Mouse (Mus musculus): ENCODE results near the gene Nlrp6. TPM values are rescaled to one million over a fixed set of nuclear protein-coding genes. Genes with fewer than 3 reads are reported as not detected.

Nlrp6 gene
- polyA plus RNA-seq, 1 experiment from 2014 or later = 0.07 TPM

GRCm38 (mm10) chr7:140899121-140899520 lies 21.6 kb upstream of the Nlrp6 start:
- no peak for ATAC-seq
- no peak overlapping the region for H3K27ac ChIP-seq (ENCODE audit: low read length)
- no peaks in the 10 kb centered on the region for H3K4me1 ChIP-seq (ENCODE audit: insufficient read depth, low read depth, low read length)
- H3K4me2 ChIP-seq (replicated peaks; ENCODE audit: low read depth, low read length) = no peak overlapping the region
- H3K9ac ChIP-seq (replicated peaks; ENCODE audit: low read depth) = no peak overlapping the region
- peaks cover 25% of the 10 kb centered on the region for H3K36me3 ChIP-seq (ENCODE audit: insufficient read depth, low read length)
- DNase-seq (ENCODE audit: low spot score) = no peak
- no peak overlapping the region for H3K4me3 ChIP-seq (ENCODE audit: low read depth, low read length)
- no peak for TF ChIP-seq EP300 (IDR thresholded peaks at IDR 0.05)
- no peak for TF ChIP-seq CTCF (IDR thresholded peaks at IDR 0.05)
- WGBS = 80% methylated on average over 3 of the region's 3 CpGs
- no peaks in the 10 kb centered on the region for H3K9me3 ChIP-seq (ENCODE audit: low read length)
- no peaks in the 10 kb centered on the region for H3K27me3 ChIP-seq (replicated peaks; ENCODE audit: insufficient read depth, low read length)

GRCm38 (mm10) chr7:140900220-140900619 lies 20.5 kb upstream of the Nlrp6 start, which contains the start of gene Cox8b:
Gene Cox8b, minus strand, starts transcription at chr7:140900446.
- Histone ChIP-seq H3K27ac (ENCODE audit: low read length) (peak within 1 kb of the TSS; percentile 33; the same call in 1 of the 2 replicates), H3K4me1 (ENCODE audit: insufficient read depth, low read depth, low read length) (no peaks in the 10 kb centered on the region), H3K36me3 (ENCODE audit: insufficient read depth, low read length) (peaks cover 20% of the 10 kb centered on the region), H3K9me3 (ENCODE audit: low read length) (no peaks in the 10 kb centered on the region), H3K4me2 (replicated peaks; ENCODE audit: low read depth, low read length) (no peak within 1 kb of the TSS), H3K9ac (replicated peaks; ENCODE audit: low read depth) (no peak within 1 kb of the TSS), H3K4me3 (ENCODE audit: low read depth, low read length) (no peak within 1 kb of the TSS), H3K27me3 (replicated peaks; ENCODE audit: insufficient read depth, low read length) (no peaks in the 10 kb centered on the region)
- TF ChIP-seq CTCF (IDR thresholded peaks at IDR 0.05) (no peak), EP300 (IDR thresholded peaks at IDR 0.05) (no peak)
- DNase-seq (ENCODE audit: low spot score) = peak; percentile 38
- peak; percentile 29 for ATAC-seq
- 60% methylated on average over 10 of the region's 10 CpGs for WGBS

DNA sequence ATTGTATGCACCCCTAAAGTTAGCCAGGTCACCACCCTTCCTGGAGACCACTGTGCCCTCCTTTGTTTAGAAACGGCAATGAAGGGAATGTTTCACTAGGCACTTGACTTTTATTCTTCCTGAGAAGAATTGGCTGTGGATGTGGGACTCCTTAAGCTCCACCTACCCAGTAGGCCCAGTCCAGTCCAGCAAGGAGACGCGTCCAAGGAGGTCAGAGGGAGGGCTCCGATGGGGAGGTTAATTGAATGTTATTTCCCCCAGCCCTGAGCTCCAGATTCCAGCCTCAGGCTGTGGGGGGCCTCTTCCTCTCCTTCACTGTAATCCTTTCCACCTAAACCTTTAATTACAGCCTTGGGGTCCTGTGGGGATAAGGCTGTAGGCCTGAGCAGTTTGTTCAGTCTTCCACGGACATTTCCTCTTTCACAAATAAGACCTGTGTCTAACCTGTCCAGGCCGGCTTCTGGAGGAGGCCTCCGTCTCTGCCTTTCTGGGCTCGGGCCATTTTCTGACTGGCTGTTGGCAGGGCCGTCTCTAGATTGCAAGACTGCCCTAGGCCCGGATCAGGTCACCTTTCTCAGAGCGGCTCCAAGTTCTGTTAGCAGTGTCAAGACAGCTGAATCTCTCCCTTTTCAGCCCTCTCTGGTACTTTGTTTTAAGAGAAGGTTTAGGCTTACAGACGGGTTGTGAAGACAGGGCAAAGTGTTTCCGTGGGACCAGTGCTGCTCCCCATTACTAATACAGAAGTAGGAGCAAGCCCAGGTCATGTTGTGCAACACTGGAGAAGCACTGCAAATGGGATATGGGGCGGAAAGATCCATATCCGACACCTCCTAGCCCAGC lies 18.4 kb upstream of the Nlrp6 start:
- TF ChIP-seq EP300 (IDR thresholded peaks at IDR 0.05) (no peak), CTCF (IDR thresholded peaks at IDR 0.05) (no peak)
- Histone ChIP-seq H3K27me3 (replicated peaks; ENCODE audit: insufficient read depth, low read length) (no peaks in the 10 kb centered on the region), H3K4me2 (replicated peaks; ENCODE audit: low read depth, low read length) (no peak overlapping the region), H3K9me3 (ENCODE audit: low read length) (no peaks in the 10 kb centered on the region), H3K27ac (ENCODE audit: low read length) (no peak overlapping the region), H3K36me3 (ENCODE audit: insufficient read depth, low read length) (peaks cover 11% of the 10 kb centered on the region), H3K4me1 (ENCODE audit: insufficient read depth, low read depth, low read length) (no peaks in the 10 kb centered on the region), H3K9ac (replicated peaks; ENCODE audit: low read depth) (no peak overlapping the region), H3K4me3 (ENCODE audit: low read depth, low read length) (no peak overlapping the region)
- ATAC-seq = no peak
- 76% methylated on average over 15 of the region's 15 CpGs for WGBS
- DNase-seq (ENCODE audit: low spot score) = peak; percentile 6

DNA sequence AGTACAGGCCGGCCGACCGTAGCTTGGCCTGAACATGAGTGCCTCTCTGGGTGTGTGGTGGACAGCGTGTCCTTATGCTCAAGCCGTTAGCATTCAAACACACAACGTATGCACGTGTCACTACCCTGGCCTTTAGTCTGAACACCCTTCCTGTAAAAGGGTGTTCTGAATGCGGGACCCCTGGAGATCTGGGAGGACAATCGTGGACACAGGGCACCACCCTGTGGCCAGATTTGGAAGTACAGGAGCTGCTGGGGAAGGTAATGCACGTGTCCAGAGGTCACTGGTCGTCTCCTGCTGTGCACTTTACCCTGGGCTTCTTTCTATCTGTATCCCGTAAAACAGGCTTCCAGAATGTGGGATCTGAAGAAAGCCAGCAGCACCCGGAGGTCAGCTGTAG lies 17.5 kb upstream of the Nlrp6 start:
- TF ChIP-seq EP300 (IDR thresholded peaks at IDR 0.05) (no peak), CTCF (IDR thresholded peaks at IDR 0.05) (peak; percentile 95)
- ATAC-seq (peak; percentile 62), DNase-seq (ENCODE audit: low spot score) (peak; percentile 69)
- Histone ChIP-seq H3K4me2 (replicated peaks; ENCODE audit: low read depth, low read length) (no peak overlapping the region), H3K27ac (ENCODE audit: low read length) (no peak overlapping the region), H3K36me3 (ENCODE audit: insufficient read depth, low read length) (peaks cover 3% of the 10 kb centered on the region), H3K4me3 (ENCODE audit: low read depth, low read length) (no peak overlapping the region), H3K9me3 (ENCODE audit: low read length) (no peaks in the 10 kb centered on the region), H3K27me3 (replicated peaks; ENCODE audit: insufficient read depth, low read length) (no peaks in the 10 kb centered on the region), H3K9ac (replicated peaks; ENCODE audit: low read depth) (no peak overlapping the region), H3K4me1 (ENCODE audit: insufficient read depth, low read depth, low read length) (no peaks in the 10 kb centered on the region)
- WGBS = 19% methylated on average over 13 of the region's 13 CpGs

DNA sequence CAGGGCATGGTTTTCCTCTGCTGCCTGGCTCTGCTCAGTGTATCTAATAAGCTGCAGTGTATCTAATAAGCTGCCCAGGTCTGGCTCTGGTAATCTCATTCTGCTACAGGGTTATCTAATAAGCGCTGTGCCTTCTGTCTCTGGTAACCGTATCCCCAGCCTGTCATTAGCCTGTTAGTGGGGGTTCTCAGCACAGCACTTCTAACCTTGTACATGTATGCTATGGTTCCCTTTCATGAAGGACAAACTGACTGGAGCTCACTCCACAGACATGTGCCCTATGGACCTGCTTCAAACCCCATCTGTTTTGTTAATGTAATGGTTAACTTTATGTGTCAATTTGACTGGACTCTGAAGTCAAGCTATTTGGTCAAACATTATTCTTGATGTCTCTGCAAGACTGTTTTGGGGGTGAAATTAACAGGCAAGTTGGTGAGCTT lies 15.0 kb upstream of the Nlrp6 start:
- ATAC-seq = no peak
- no peak overlapping the region for H3K4me2 ChIP-seq (replicated peaks; ENCODE audit: low read depth, low read length)
- H3K27ac ChIP-seq (ENCODE audit: low read length) = no peak overlapping the region
- no peak overlapping the region for H3K9ac ChIP-seq (replicated peaks; ENCODE audit: low read depth)
- WGBS = 94% methylated on average over 2 of the region's 2 CpGs
- no peak overlapping the region for H3K4me3 ChIP-seq (ENCODE audit: low read depth, low read length)
- TF ChIP-seq EP300 (IDR thresholded peaks at IDR 0.05) (no peak), CTCF (IDR thresholded peaks at IDR 0.05) (no peak)
- no peaks in the 10 kb centered on the region for H3K36me3 ChIP-seq (ENCODE audit: insufficient read depth, low read length)
- no peaks in the 10 kb centered on the region for H3K9me3 ChIP-seq (ENCODE audit: low read length)
- no peaks in the 10 kb centered on the region for H3K4me1 ChIP-seq (ENCODE audit: insufficient read depth, low read depth, low read length)
- DNase-seq (ENCODE audit: low spot score) = no peak
- H3K27me3 ChIP-seq (replicated peaks; ENCODE audit: insufficient read depth, low read length) = no peaks in the 10 kb centered on the region

- no peak overlapping the region for H3K27ac ChIP-seq (ENCODE audit: low read length)
- H3K4me2 ChIP-seq (replicated peaks; ENCODE audit: low read depth, low read length) = no peak overlapping the region
- TF ChIP-seq CTCF (IDR thresholded peaks at IDR 0.05) (no peak), EP300 (IDR thresholded peaks at IDR 0.05) (no peak)
- H3K4me1 ChIP-seq (ENCODE audit: insufficient read depth, low read depth, low read length) = no peaks in the 10 kb centered on the region
- H3K9me3 ChIP-seq (ENCODE audit: low read length) = no peaks in the 10 kb centered on the region
- no peaks in the 10 kb centered on the region for H3K36me3 ChIP-seq (ENCODE audit: insufficient read depth, low read length)
- ATAC-seq = no peak
- H3K9ac ChIP-seq (replicated peaks; ENCODE audit: low read depth) = no peak overlapping the region
- H3K4me3 ChIP-seq (ENCODE audit: low read depth, low read length) = no peak overlapping the region
- no peaks in the 10 kb centered on the region for H3K27me3 ChIP-seq (replicated peaks; ENCODE audit: insufficient read depth, low read length)
- DNase-seq (ENCODE audit: low spot score) = no peak
- whole genome bisulfite sequencing = 73% methylated on average over 13 of the region's 13 CpGs
Measured at GRCm38 (mm10) chr7:140907131-140907530, 13.6 kb upstream of the Nlrp6 start.

Data from lung, postnatal 0 days (tissue).